Mouse (Mus musculus): ENCODE measurements around the gene Dnajc15.

- TF ChIP-seq POLR2A (IDR thresholded peaks at IDR 0.05; ENCODE audit: borderline replicate concordance, extremely low read depth, insufficient read depth, insufficient read length, poor library complexity, severe bottlenecking) (no peak), CTCF (IDR thresholded peaks at IDR 0.05; ENCODE audit: borderline replicate concordance, extremely low read depth, insufficient read depth, insufficient read length) (no peak)
Measured at GRCm38 (mm10) chr14:77812890-77813289, 62.0 kb downstream of the Dnajc15 start.
